Mouse (Mus musculus): ENCODE results near the gene Slc38a9.

GRCm38 (mm10) chr13:112673899-112674447 lies 13.4 kb downstream of the Slc38a9 start:
- TF ChIP-seq CTCF (IDR thresholded peaks at IDR 0.05; ENCODE audit: low read depth), result peak; percentile 95
- TF ChIP-seq EP300 (IDR thresholded peaks at IDR 0.05; ENCODE audit: low read depth), result no peak
